Mouse (Mus musculus) CH12.LX (cell line): ENCODE measurements around the gene Sufu. TPM values are rescaled to one million over a fixed set of nuclear protein-coding genes. Genes with fewer than 3 reads are reported as not detected.

ENCODE experiments used
- DNase-seq: peaks from one replicate; pipeline ENCODE4 v3.0.0-alpha.2; 2013; ENCODE audit errors: extremely low read depth
- H3K27ac ChIP-seq: 2 replicates; pipeline ENCODE4 v1.5.1; 2012; ENCODE audit warnings: low read depth, mild to moderate bottlenecking, control low read depth, moderate library complexity; ENCODE audit not compliant: insufficient read depth
- H3K27me3 ChIP-seq: replicated peaks from 2 replicates; pipeline ENCODE3; 2012; ENCODE audit warnings: inconsistent platforms
- H3K36me3 ChIP-seq, 2 experiments: replicated peaks in 1 of 2; 2 replicates each; pipeline versions ENCODE3 to v1.6.1; 2012; ENCODE audit warnings: inconsistent platforms in 1 of 2, low read length in 1 of 2, mild to moderate bottlenecking in 1 of 2, mixed read lengths in 1 of 2, moderate library complexity in 1 of 2; ENCODE audit not compliant: control insufficient read depth in 1 of 2, insufficient read depth in 1 of 2
- H3K4me1 ChIP-seq, 2 experiments: 2 replicates each; pipeline ENCODE4 v1.6.1; 2012; ENCODE audit warnings: inconsistent platforms in 1 of 2, moderate library complexity in 1 of 2; ENCODE audit not compliant: insufficient read depth in 2 of 2, control insufficient read depth in 1 of 2
- H3K4me2 ChIP-seq: 2 replicates; pipeline ENCODE4 v1.6.1; 2012; ENCODE audit warnings: low read depth, mild to moderate bottlenecking, control low read depth; ENCODE audit not compliant: poor library complexity, insufficient read depth, severe bottlenecking
- H3K4me3 ChIP-seq, 3 experiments: fragments of 150-350 bp in 1 of 3; sonication (generic) in 1 of 3; replicated peaks in 1 of 3; 2 replicates each; pipeline versions ENCODE3 to v1.5.1; 2011 to 2012; ENCODE audit warnings: low read depth in 2 of 3, low read length in 2 of 3, mild to moderate bottlenecking in 2 of 3, moderate library complexity in 2 of 3, control low read depth in 1 of 3, improper control_type of control experiment in 1 of 3, inconsistent platforms in 1 of 3, mixed read lengths in 1 of 3; ENCODE audit not compliant: poor library complexity in 1 of 3
- H3K79me2 ChIP-seq: replicated peaks from 2 replicates; pipeline ENCODE4 v1.6.1; 2012; ENCODE audit warnings: mild to moderate bottlenecking, moderate library complexity; ENCODE audit not compliant: control insufficient read depth, poor library complexity, insufficient read depth, severe bottlenecking; ENCODE audit errors: extremely low read depth
- H3K9ac ChIP-seq: 2 replicates; pipeline ENCODE4 v1.6.1; 2012; ENCODE audit warnings: low read depth, mild to moderate bottlenecking, control low read depth, moderate library complexity; ENCODE audit not compliant: insufficient read depth
- H3K9me3 ChIP-seq: replicated peaks from 2 replicates; pipeline ENCODE3; 2012; ENCODE audit warnings: low read length, inconsistent platforms, mixed read lengths
- BHLHE40 ChIP-seq: IDR thresholded peaks from 2 replicates; pipeline ENCODE4 v1.6.1; 2011; ENCODE audit warnings: mild to moderate bottlenecking, low read depth, low read length, improper control_type of control experiment
- CHD1 ChIP-seq: IDR thresholded peaks from 2 replicates; pipeline ENCODE4 v1.6.1; 2012; ENCODE audit warnings: low read depth, low read length, improper control_type of control experiment, inconsistent platforms
- CTCF ChIP-seq, 2 experiments: IDR thresholded peaks in 1 of 2; conservative IDR thresholded peaks in 1 of 2; 2 replicates each; pipeline ENCODE4 v1.5.1; 2011 to 2012; ENCODE audit warnings: low read depth in 2 of 2, low read length in 2 of 2, improper control_type of control experiment in 1 of 2, inconsistent platforms in 1 of 2, mild to moderate bottlenecking in 1 of 2, moderate library complexity in 1 of 2
- E2F4 ChIP-seq: IDR thresholded peaks from 2 replicates; pipeline ENCODE4 v1.6.1; 2011; ENCODE audit warnings: low read depth, low read length, improper control_type of control experiment; ENCODE audit not compliant: insufficient replicate concordance
- ELF1 ChIP-seq: IDR thresholded peaks from 2 replicates; pipeline ENCODE4 v1.6.1; 2014; ENCODE audit warnings: low read depth, mild to moderate bottlenecking, inconsistent platforms, low read length, improper control_type of control experiment
- EP300 ChIP-seq: IDR thresholded peaks from 2 replicates; pipeline ENCODE4 v1.6.1; 2011; ENCODE audit warnings: low read length, improper control_type of control experiment
- GABPA ChIP-seq: IDR thresholded peaks from 2 replicates; pipeline ENCODE4 v1.6.1; 2012; ENCODE audit warnings: low read depth, low read length, improper control_type of control experiment, inconsistent platforms; ENCODE audit not compliant: insufficient replicate concordance
- HCFC1 ChIP-seq: IDR thresholded peaks from 2 replicates; pipeline ENCODE4 v1.6.1; 2012; ENCODE audit warnings: low read depth, mild to moderate bottlenecking, inconsistent platforms, low read length, improper control_type of control experiment
- IRF4 ChIP-seq: IDR thresholded peaks from 2 replicates; pipeline ENCODE4 v1.6.1; 2014; ENCODE audit warnings: low read depth, mild to moderate bottlenecking, inconsistent platforms, low read length, improper control_type of control experiment
- JUN ChIP-seq: IDR thresholded peaks from 2 replicates; pipeline ENCODE4 v1.6.1; 2011; ENCODE audit warnings: low read depth, mild to moderate bottlenecking, low read length, improper control_type of control experiment, moderate library complexity; ENCODE audit not compliant: insufficient read depth
- KAT2A ChIP-seq: IDR thresholded peaks from 2 replicates; pipeline ENCODE4 v1.6.1; 2012; ENCODE audit warnings: low read length, improper control_type of control experiment, inconsistent platforms; ENCODE audit not compliant: insufficient replicate concordance
- MAFK ChIP-seq: IDR thresholded peaks from 2 replicates; pipeline ENCODE4 v1.6.1; 2011; ENCODE audit warnings: low read length, improper control_type of control experiment; ENCODE audit not compliant: insufficient replicate concordance
- MAX ChIP-seq: IDR thresholded peaks from 2 replicates; pipeline ENCODE4 v1.6.1; 2011; ENCODE audit warnings: low read length, improper control_type of control experiment
- MAZ ChIP-seq: IDR thresholded peaks from 2 replicates; pipeline ENCODE4 v1.6.1; 2012; ENCODE audit warnings: low read depth, mild to moderate bottlenecking, inconsistent platforms, low read length, improper control_type of control experiment, moderate library complexity
- MEF2A ChIP-seq: IDR thresholded peaks from 2 replicates; pipeline ENCODE4 v1.6.1; 2014; ENCODE audit warnings: low read depth, mild to moderate bottlenecking, inconsistent platforms, low read length, improper control_type of control experiment, borderline replicate concordance
- MXI1 ChIP-seq: IDR thresholded peaks from 2 replicates; pipeline ENCODE4 v1.6.1; 2011; ENCODE audit warnings: mild to moderate bottlenecking, low read depth, low read length, improper control_type of control experiment
- NELFE ChIP-seq: IDR thresholded peaks from 2 replicates; pipeline ENCODE4 v1.6.1; 2011; ENCODE audit warnings: low read depth, low read length, improper control_type of control experiment
- PAX5 ChIP-seq: IDR thresholded peaks from 2 replicates; pipeline ENCODE4 v1.6.1; 2012; ENCODE audit warnings: low read length, inconsistent platforms, mixed read lengths
- POLR2A ChIP-seq: IDR thresholded peaks from 2 replicates; pipeline ENCODE4 v1.6.1; 2011; ENCODE audit warnings: low read depth, mild to moderate bottlenecking, improper control_type of control experiment, low read length
- POLR2AphosphoS2 ChIP-seq: IDR thresholded peaks from 2 replicates; pipeline ENCODE4 v1.6.1; 2011; ENCODE audit warnings: low read depth, low read length, improper control_type of control experiment
- RAD21 ChIP-seq: IDR thresholded peaks from 2 replicates; pipeline ENCODE4 v1.6.1; 2011; ENCODE audit warnings: low read depth, mild to moderate bottlenecking, low read length, improper control_type of control experiment, moderate library complexity
- RCOR1 ChIP-seq: conservative IDR thresholded peaks from 2 replicates; pipeline ENCODE4 v1.6.1; 2012; ENCODE audit warnings: low read depth, mild to moderate bottlenecking, inconsistent platforms, low read length, improper control_type of control experiment
- SIN3A ChIP-seq: IDR thresholded peaks from 2 replicates; pipeline ENCODE4 v1.6.1; 2012; ENCODE audit warnings: low read length, improper control_type of control experiment, inconsistent platforms
- SMC3 ChIP-seq: IDR thresholded peaks from 2 replicates; pipeline ENCODE4 v1.6.1; 2011; ENCODE audit warnings: low read depth, low read length, improper control_type of control experiment
- TBP ChIP-seq: conservative IDR thresholded peaks from 2 replicates; pipeline ENCODE4 v1.6.1; 2011; ENCODE audit warnings: low read depth, low read length, improper control_type of control experiment
- TCF12 ChIP-seq: IDR thresholded peaks from 2 replicates; pipeline ENCODE4 v1.6.1; 2014; ENCODE audit warnings: low read depth, mild to moderate bottlenecking, inconsistent platforms, low read length, improper control_type of control experiment
- USF1 ChIP-seq: IDR thresholded peaks from 2 replicates; pipeline ENCODE4 v1.6.1; 2014; ENCODE audit warnings: low read depth, mild to moderate bottlenecking, inconsistent platforms, low read length, improper control_type of control experiment
- ZC3H11A ChIP-seq: IDR thresholded peaks from 2 replicates; pipeline ENCODE4 v1.6.1; 2012; ENCODE audit warnings: low read depth, mild to moderate bottlenecking, inconsistent platforms, low read length, improper control_type of control experiment
- ZKSCAN1 ChIP-seq: IDR thresholded peaks from 2 replicates; pipeline ENCODE4 v1.6.1; 2012; ENCODE audit warnings: low read depth, inconsistent platforms, low read length, improper control_type of control experiment, borderline replicate concordance
- ZMIZ1 ChIP-seq: IDR thresholded peaks from 2 replicates; pipeline ENCODE4 v1.6.1; 2012; ENCODE audit warnings: low read depth, mild to moderate bottlenecking, inconsistent platforms, low read length, improper control_type of control experiment
- ZNF384 ChIP-seq: IDR thresholded peaks from 2 replicates; pipeline ENCODE4 v1.6.1; 2012; ENCODE audit warnings: low read depth, low read length, improper control_type of control experiment, inconsistent platforms
- dilution Hi-C: fragments of 300-500 bp; cut with MboI; formaldehyde crosslinking; loops from 2 replicates; pipeline ENCODE4 v1.14.3; 2020; ENCODE audit warnings: low sequenced_read_pairs; ENCODE audit not compliant: extremely low pct_unique_long_range_greater_than_20kb, extremely low pct_ligation_motif_present
- in situ Hi-C: fragments of 300-500 bp; cut with MboI; formaldehyde crosslinking; loops from 3 replicates; pipeline ENCODE4 v1.14.3; 2019; ENCODE audit warnings: low sequenced_read_pairs, low pct_ligation_motif_present, low pct_unique_long_range_greater_than_20kb, mixed read lengths
- polyA plus RNA-seq: library from polyadenylated mRNA; unstranded; fragments of >175 nt; gene quantifications from 2 replicates; pipeline ENCODE4 v1.2.1, GENCODE M21; 2012; ENCODE audit warnings: low read depth; ENCODE audit not compliant: insufficient read length
- total RNA-seq, 2 experiments: library from RNA; depleted of rRNA; stranded (reverse); fragments of 300-350 nt in 1 of 2; fragments of >200 nt in 1 of 2; gene quantifications; 2 replicates each; pipeline ENCODE4 v1.2.3; 2012 to 2014

Sufu gene
- total and polyA plus RNA-seq, 3 experiments = 3.6 to 22.6 (median 9.8) TPM

- no peaks in the 10 kb centered on the region for H3K9me3 ChIP-seq
- DNase-seq = peak; percentile 79
- peak; percentile 39; the same call in 1 of the 2 replicates for TF ChIP-seq POLR2A
- peak; percentile 50 for TF ChIP-seq HCFC1
- TF ChIP-seq TCF12 = peak; percentile 46; the same call in 1 of the 2 replicates
- TF ChIP-seq CTCF (conservative IDR thresholded peaks at IDR 0.05 in 1 of 2, IDR thresholded peaks at IDR 0.05 in 1 of 2; ENCODE audit: low read depth in 2 of 2, low read length in 2 of 2) = peak; percentile 65 to 78
- peak; percentile 83 for TF ChIP-seq ZNF384
- peak; percentile 52; the same call in 1 of the 2 replicates for TF ChIP-seq IRF4
- peak; percentile 64; the same call in 1 of the 2 replicates for TF ChIP-seq MXI1
- TF ChIP-seq RCOR1 = no peak
- TF ChIP-seq ZC3H11A = no peak
- peak; percentile 32; the same call in 1 of the 2 replicates for TF ChIP-seq BHLHE40
- no peak for TF ChIP-seq CHD1
- peak; percentile 61 for TF ChIP-seq USF1
- TF ChIP-seq ZKSCAN1 = no peak
- TF ChIP-seq NELFE = 0 out of 2 replicates have a peak, but pooled peaks have one; percentile 7
- peak; percentile 99 for TF ChIP-seq MAZ
- TF ChIP-seq SMC3 = peak; percentile 49
- TF ChIP-seq ELF1 = 0 out of 2 replicates have a peak, but pooled peaks have one; percentile 48
- TF ChIP-seq RAD21 = peak; percentile 34
- peaks cover 56% of the 10 kb centered on the region for H3K79me2 ChIP-seq
- peaks cover 24 to 64% of the 10 kb centered on the region in 2 experiments for H3K4me1 ChIP-seq
- H3K27me3 ChIP-seq = no peaks in the 10 kb centered on the region
- H3K4me3 ChIP-seq = peak overlapping the region in 1 of 3 experiments; percentile 2
- H3K9ac ChIP-seq = peak overlapping the region; percentile 35
- dilution Hi-C loops (no loop called here), in situ Hi-C loops (no loop called here)
- 0 out of 2 replicates have a peak overlapping the region, but pooled peaks have one; percentile 81 for H3K27ac ChIP-seq
- no peak overlapping the region for H3K4me2 ChIP-seq
- peaks cover 52 to 93% of the 10 kb centered on the region in 2 experiments for H3K36me3 ChIP-seq
Measured at GRCm38 (mm10) chr19:46510824-46511223, 114.1 kb downstream of the Sufu start.

- peak overlapping the region in 2 of 3 experiments; percentile 2 to 30 for H3K4me3 ChIP-seq
- H3K36me3 ChIP-seq = peaks cover 52 to 91% of the 10 kb centered on the region in 2 experiments
- H3K9me3 ChIP-seq = no peaks in the 10 kb centered on the region
- peaks cover 24 to 62% of the 10 kb centered on the region in 2 experiments for H3K4me1 ChIP-seq
- peaks cover 52% of the 10 kb centered on the region for H3K79me2 ChIP-seq
- peak; percentile 73 for DNase-seq
- H3K27ac ChIP-seq = peak overlapping the region; percentile 81
- H3K4me2 ChIP-seq = peak overlapping the region; percentile 32
- peak overlapping the region; percentile 35 for H3K9ac ChIP-seq
- dilution Hi-C loops (no loop called here), in situ Hi-C loops (no loop called here)
- no peaks in the 10 kb centered on the region for H3K27me3 ChIP-seq
- TF ChIP-seq USF1 = no peak
- TF ChIP-seq ZMIZ1 = no peak
- TF ChIP-seq ELF1 = no peak
- peak; percentile 68 for TF ChIP-seq BHLHE40
- TF ChIP-seq POLR2A = no peak
- TF ChIP-seq IRF4 = no peak; the same call in none of the 2 replicates
- no peak; the same call in none of the 2 replicates for TF ChIP-seq MAX
- no peak for TF ChIP-seq MEF2A
- TF ChIP-seq EP300 = no peak
- no peak for TF ChIP-seq RAD21
- TF ChIP-seq PAX5 = no peak
- no peak for TF ChIP-seq ZC3H11A
- TF ChIP-seq E2F4 = no peak
- TF ChIP-seq SMC3 = no peak
- TF ChIP-seq ZKSCAN1 = no peak
- no peak for TF ChIP-seq MAZ
- peak; percentile 23; the same call in 1 of the 2 replicates for TF ChIP-seq ZNF384
- TF ChIP-seq NELFE = no peak
- no peak for TF ChIP-seq KAT2A
- TF ChIP-seq GABPA = no peak
- no peak for TF ChIP-seq MAFK
- no peak for TF ChIP-seq JUN
- peak; percentile 81 for TF ChIP-seq SIN3A
- no peak for TF ChIP-seq POLR2AphosphoS2
- TF ChIP-seq TBP = no peak
Measured at GRCm38 (mm10) chr19:46511263-46511662, 114.6 kb downstream of the Sufu start.
